Mouse (Mus musculus) kidney, postnatal 4 days (tissue): ENCODE measurements around the gene Xdh.

Experiments used
- DNase-seq, 2 experiments: peaks; one replicate each; pipeline ENCODE4 v3.0.0; 2021; ENCODE audit warnings: mixed read lengths in 2 of 2

Xdh gene

DNA sequence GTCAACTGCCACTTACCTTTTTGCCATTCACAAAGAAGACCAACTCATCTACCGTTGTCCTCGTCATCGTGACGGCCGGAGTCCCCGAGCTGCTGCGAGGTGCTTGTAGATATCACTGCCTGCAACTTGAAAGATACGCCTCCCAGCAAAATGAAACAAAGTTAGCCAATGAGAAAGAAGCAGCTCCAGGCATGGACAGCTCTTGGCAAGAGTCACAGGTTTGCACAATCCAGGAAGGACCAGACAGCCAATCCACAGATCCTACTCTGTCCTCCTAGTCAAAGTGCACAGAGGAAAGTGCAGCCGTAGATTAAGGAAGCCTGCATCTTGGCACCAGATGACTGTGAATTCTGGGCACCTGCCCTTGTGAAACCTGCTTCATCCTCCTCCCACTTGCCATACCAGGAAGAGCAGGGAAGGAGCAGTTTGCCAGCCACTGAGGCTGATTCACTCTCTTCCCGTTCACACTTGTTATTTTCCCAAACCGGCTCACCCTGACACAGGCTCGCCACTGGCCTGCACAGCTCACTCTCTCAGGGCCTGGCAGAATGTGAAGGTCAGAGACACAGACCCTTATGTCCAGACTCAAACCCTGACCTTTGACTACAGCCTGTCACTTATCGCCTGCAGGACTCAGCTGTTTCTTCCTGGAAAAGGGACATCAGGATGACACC is at the start of gene Xdh:
Xdh (minus strand) TSS at position 135 of the 674 bp plus-strand sequence.
- peak; percentile 18 to 26 for DNase-seq

DNA sequence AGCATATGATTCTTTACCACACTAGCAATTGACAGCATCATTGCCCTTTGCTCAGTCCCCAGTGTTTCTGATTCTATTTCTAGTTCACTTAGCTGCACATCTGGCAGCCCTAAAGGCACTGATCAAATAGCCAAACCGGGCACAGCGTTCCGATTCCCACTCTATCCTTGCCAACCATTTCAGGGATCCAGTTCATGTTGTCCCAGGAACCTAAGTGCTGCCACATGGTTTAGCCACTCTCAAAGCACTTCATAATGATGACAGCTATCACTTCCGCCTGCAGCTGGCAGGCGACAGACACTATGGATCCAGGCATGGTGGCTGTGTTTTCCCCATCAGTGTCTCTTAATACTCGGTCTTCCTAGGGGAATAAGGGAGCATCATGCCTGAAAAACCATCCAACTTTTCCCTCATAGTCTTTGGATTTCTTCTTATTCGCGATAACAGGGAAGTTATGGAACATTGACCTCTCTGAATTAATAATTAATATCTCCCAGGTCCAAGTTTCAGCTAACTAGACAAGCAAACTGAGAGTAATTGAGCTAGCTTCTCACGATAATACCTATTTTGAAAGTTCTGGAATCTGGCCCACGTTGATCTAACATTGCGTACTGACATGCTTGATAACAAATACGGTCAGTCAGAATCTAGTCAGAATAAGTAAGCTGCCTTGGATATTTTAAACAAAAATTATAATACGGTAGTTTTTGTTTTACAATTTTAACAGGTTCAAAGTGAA is 46.1 kb upstream of the Xdh start:
- no peak for DNase-seq

DNA sequence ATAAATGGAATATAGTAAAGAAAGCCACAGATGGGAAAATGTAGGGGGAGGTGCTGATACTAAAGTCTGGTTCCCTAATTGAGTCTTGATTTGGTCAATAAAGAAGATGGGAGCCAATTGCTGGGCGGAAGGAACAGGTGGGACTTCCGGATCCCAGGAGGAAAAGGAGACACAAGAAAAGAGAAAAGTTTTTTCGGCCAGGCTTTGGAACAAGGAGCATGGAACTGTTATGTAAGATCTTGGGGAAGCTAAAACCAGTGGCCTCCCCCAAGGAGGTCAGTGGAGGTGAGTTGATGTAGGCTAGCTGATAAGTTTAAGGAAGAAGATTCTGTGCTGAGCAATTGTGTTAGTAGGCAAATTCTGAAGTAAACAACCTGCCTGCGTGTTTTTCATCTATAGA is 41.3 kb upstream of the Xdh start:
- no peak for DNase-seq

DNA sequence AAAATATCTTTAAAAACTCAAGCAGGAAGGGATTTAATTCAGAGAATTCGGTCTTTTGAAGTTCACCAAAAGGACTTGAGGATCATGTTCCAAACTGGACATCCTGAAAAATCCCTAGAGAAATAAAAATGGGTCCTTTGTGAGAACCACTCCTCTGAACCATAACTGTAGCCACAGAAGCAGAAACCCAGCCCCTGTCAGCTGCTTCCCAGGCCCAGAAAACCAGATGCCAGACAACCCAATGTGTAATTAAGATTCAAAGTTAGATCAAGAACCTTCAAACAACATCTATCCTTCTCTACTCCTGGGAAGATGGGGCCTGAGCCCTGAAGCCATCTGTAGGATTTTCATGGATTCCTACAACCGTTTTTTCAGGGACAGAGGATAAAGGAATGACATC is 36.6 kb upstream of the Xdh start:
- DNase-seq = no peak

DNA sequence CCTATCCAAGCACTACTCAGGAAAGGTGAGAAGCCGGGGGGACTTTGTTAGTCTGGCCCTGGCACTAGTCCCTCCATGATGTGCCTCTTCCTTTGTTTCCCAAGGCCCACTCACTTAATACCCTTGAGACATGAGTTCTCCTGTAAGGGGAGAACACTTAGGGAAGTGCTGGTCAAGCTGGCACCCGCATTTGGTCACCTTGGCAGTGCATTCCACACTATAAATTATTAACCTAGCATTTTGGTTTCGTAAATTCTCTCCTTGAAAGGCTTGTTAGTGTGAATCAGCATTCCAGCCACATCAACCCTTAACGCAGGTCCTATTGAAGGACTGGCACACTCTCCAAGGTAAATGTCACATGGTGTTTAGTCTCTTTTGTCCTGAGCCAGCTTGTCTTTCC is 35.9 kb upstream of the Xdh start:
- DNase-seq = peak in 1 of 2 experiments; percentile 16

DNA sequence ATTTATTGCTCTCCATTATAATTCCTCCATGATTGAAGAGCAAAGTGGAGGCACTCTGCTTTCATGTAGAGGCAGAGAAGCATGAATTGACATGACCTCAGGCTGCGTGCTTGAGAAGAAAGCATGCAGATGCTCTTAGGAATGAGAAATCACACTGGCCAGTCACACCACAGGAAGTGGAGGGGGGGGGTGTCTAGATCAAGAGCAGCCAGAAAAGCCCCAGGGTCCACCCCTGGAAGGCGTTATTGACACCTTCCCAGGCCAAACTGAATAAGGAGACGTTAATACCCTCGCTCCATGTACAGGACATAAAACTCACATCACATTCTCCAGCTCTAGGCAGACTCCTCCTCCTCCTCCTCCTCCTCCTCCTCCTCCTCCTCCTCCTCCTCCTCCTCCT is 34.5 kb upstream of the Xdh start:
- peak; percentile 23 to 51 for DNase-seq

DNA sequence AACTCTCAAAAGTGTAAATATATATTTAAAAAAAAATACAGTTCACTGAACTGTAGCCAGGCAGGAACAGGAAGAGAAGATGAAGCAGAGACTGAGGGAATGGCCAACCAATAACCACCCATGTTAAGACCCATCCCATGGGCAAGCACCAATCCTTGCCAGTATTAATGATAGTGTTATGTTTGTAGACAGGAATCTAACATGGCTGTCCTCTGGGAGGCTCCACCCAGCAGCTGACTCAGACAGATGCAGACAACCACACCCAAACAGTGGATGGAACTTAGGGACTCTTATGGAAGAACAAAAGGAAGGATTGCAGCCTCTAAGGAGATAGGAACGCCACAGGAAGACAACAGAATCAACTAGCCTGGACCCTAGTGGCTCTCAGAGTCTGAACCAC is 32.9 kb upstream of the Xdh start:
- DNase-seq = no peak

DNA sequence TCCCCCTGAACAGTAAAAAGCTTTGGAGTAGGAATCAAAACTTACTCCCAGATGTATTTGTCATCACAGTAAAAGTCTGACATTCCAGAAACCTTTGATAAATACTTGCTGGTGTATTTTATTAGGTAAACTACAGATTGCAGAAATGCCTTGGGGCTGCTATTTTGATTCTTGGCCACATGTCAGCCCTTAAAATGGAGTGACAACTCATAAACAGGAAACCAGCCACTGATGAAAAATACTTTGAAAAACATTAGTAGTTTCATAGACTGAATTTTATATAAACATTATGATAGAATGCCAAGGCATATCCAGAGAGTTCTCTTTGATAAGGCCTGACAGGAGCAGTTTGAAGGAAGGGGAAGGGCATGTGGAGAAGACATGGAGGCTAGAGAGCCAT is 26.1 kb upstream of the Xdh start:
- no peak for DNase-seq

DNA sequence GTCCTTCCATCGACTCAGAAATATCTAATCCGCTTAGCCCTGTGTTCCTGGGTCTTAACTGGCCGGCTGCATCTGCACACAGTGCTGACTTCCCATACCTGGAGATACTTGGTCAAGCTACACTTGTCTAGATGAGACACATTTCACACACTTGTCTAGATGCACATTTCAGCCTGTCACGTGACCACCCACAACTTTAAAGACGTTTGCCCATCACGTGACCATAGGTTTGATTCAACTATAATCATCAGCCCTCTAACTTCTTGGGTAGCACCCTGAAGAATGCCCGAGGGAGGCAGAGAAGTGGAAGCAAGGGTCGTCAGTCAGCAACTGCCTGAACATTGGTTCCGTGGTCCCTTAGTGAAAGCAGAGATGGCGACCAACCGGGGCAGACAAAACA is 22.7 kb upstream of the Xdh start:
- no peak for DNase-seq

DNA sequence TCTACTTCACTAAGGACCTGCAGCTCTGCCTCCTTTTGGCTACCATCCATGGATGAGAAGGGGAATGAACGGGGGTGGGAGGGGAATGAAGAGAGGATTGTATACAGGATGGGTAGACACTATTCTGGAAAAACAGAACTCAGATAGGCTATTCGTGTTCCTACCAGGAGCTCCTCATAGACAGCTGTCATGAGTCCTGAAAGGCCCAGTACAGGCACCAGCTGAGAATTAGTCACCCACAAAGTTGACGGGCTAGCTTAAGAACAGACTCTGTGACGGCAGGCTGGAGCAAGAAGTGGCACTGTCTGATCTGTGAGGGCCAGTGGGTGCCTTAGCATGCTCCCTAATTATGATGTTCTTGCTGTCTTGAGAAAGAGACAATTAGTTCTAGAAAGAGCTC is 21.3 kb upstream of the Xdh start:
- no peak for DNase-seq

DNA sequence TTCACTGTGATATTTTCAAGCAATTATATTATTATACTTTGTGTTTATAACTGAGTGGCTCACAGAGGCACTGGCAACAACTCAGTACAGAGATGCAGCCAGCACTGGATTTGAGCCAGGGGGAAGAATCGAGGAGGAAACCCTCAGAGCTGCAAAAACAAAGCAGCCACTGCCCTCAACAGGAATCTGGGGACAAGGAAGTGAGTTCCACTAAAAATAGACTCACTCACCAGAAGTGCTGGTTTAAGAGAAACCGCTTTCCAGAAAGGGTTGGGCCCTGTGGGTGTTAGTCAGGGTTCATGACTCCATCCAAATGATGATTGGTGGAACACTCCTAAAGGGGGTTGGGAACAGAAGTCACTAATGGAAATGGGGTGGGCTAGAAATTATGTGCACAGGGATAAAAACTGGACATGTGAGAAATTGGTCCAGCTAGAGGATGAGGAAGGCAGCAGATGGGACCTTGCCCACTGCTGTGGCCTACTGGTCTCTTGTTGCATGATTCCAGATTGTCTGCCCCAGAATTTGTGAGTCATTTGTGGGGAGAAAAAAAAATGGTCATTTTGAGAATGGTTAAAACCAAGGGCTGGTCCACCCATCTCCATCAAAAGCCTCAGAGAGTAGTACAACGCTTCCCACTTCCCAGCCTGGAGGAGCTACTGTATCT is 20.5 kb upstream of the Xdh start:
- peak; percentile 56 to 66 for DNase-seq

DNA sequence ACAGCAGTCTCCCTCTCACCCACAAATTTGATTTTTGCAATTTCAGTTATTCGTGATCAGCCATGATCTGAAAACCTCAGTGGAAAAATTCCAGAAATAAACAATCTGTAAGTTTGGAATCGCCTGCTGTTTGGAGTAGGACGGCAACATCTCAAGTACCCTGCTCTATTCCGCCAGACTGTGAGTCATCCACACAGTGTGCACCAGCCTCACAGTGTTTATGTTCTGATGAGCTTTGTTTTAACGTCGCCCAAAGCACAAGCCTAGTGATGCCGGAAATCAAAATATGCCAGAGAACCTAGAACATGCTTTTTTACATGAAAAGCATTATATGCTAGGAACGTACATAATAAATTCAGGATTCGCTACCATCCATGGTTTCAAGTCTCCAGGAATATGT is 14.9 kb upstream of the Xdh start:
- no peak for DNase-seq

DNA sequence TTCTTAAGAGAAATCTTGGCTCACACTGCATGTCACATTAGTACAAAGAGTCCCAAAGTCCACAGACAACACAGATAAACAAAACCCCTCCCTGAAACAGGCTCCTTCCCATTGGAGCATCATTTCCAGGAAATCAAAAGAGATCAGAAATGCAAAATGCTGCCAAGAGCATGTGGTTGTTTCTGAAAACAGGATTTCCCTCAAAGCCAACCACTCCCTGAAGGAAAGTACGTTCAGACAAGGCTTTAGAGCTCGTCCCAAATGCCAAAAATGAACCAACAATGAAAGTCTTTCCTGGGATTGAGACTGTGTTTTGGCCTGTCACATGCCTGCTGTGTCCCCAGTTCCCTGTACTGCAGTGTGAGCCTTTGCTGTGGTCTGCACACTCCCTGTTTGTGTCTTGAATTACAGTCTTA is 12.6 kb upstream of the Xdh start:
- DNase-seq = no peak

DNA sequence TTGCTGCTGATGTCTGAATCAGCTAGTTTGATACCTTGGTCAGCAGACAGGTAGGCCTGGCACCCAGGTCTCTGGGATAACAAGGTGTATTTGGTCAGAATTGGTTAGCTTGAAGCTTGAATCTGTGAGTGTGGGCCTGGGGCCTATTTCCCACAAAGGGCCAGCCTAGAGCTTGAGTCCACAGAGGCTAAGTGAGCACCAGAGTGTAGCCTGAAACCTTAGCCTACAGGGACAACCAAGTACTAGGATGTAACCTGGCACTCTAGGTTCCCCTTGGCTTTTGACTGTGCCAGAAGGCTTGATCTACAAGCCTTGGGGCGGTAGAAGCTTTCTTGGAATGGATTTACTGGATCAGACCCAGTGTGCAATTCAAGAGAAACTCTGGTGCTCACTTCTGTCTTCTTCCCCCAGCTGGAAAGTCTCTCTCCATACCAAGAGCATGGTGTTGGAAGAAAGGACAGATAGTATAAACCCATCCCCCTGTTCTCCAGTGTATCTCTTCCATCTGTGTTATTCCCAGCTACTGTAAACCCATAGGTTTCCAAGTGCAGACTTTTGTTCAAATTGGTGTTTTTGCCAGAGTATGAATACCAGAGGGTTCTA is 11.9 kb upstream of the Xdh start:
- no peak for DNase-seq

DNA sequence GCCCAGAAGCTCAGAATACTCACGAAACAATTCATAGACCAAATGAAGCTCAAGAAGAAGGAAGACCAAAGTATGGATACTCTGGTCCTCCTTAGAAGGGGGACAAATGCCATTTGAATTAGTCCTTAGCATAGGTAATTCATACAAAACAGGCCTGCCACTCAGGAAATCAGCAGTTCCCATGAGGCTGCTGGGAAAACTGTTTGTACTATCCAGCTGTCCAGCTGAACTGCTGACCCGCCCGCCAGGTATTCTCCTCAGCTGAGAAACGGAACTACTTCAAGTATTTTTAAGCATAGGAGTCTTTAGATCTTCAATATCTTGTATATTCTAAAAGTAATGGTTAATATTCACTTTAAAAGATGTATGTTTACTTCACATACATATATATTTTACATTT is 10.7 kb upstream of the Xdh start:
- DNase-seq = no peak

DNA sequence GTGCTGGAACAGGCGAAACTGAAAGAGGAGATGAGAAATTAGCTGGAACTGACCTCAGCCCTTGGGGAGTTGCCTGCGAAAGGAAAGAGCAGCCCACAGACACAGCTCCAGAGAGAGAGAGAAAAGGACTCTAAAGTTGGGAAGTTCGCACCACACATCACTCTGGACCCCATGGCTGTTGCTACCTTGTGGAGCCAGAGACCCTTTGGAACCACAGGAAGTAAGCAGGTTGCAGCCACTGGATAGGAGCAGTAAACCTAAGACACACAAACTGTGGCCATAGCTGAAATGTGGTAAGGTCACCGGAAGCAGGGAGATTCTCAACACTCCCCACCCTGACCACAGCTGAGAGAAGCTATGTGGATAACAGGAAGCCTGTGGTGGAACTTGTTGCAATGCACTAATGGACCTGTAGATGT is 2.1 kb upstream of the Xdh start:
- no peak for DNase-seq

DNA sequence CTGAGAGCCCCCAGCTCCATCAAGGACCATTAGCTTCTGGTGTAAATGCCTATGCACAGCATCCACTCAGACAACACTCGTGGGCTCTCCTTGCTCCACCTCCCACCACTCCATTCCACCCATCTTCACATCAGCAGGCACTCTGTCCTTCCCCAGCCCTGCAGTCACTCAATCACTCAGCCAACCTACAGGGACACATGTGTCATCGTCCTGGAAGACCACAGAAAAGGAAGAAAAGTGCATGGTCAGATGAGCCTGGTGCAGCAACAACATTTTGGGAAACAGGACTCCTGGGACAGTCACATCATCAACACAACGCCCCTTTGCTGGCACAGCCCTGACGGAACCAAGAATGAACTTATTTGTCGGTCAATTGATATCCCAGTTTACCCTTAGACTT is 974 bp upstream of the Xdh start:
- no peak for DNase-seq

DNA sequence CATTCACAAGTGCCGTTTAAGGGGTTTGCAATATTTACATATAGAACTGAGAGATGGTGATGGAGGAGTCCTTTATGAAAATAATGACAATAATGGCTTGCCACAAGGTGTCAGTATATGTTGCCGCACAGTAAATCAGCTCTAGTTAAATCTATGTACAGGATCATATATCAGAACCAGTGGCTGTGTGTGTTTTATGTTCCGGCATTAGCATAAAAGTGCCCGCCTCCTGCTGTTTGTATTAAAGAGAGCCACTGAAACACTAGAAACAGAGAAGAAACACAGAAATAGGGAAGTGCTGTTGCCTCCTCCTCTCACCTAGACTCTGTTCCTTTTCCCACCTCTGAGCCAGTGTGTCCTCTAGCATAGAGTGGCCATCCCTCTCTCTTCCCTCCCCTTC is 498 bp downstream of the Xdh start:
- DNase-seq = peak in 1 of 2 experiments; percentile 16

DNA sequence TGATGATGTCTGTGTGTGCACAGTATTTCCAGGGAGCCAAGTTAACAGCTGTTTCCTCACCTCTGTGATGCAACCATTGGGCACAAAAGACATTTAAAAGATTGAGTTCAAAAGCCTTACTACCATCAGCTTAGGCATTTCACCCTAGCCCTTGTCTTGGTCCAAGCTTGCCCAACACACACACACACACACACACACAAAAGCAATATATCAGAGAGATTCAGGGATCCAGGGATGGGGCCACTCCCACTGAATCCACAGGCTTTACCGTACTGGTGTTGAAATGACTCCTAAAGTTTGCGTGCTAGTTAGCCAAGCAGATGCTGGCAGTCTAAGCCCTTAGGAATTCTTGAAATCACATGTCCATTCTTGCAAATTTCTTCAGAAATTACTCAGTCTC is 1.2 kb downstream of the Xdh start:
- no peak for DNase-seq

DNA sequence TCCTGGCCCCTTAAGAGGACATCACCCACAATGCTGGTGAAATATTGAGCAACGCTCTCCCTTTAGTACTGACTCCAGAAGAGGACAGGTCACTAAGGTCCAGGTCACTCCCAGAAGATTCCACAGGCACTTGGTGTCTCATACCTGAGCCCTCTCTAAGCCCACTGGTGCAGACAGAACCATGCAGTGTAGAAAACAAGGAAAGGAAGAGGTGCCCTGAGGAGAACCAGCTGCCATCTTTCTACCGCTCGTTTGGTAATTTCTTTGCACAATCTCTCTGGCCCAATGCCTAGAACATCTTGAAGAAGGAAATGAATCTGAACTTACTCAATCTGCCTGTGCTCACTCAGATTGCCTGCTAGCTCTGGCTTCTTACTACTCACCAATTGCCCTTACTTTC is 2.0 kb downstream of the Xdh start:
- no peak for DNase-seq

DNA sequence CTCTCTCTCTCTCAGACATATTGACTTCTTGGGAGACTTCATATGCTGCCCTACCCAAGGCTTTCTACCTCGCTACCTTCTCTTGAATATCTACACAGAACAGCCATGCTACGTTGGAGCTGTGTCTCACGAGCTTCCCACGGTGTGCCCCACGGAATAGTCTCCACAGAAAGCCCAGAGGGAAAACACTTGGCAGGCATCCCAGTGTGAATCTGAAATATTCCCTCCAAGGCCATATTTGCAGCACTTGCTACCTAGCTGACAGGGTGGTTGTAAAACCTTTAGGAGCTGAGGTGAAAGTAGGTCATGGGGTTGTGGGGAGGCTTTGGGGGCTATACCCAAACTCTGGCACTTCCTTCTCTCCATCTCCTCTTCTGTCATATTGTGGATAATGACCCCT is 3.1 kb downstream of the Xdh start:
- no peak for DNase-seq

DNA sequence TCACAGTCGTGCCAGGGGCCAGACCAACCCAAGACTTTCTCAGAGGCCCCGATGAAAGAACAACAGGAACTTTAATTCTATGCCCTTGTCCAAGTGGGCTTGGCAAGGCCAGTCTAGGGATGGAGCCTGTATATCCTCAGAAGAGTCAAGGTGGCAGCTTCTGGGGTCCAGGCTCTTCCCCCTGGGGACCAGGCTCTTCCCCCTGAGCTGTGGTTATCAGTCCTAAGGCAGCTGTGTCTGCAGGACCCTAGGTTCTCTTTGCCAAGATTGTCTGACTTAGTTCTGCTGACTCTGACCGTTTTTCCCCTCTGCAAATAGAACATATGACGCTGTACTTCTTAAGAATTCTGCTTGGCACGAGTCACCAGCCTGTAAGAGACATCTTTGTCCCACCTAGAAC is 5.3 kb downstream of the Xdh start:
- DNase-seq = no peak

DNA sequence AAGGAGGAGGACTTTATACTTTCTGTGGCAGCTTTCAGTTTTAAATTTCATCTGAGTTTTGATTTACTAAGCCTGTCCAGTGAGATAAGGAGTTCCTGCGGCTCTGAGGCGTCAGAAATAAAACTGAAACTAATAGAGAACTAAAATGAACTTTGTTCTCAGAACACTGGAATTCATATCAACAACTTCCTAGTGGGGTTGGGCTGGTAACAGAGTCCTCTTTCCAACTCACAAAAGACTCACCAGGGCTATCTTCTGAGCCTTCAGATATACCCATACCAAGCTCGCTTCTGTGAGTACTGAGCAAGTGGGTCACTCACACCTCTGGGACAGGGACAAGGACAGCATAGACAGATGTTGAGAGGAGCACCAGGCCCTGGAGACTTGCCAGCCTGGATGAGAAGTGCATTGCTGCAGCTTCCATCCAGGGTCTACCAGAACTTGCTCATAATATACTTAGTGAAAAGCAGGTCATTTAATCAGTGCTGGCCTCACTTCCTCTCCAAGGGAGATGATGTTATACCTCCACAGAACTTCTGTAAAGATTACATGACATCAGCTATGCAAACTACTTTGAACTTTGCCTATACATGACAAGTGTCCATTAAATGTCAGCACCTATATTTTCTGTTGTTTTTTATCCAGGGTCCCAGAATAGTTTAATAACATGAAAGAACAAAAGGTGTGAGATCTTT is 7.6 kb downstream of the Xdh start:
- no peak for DNase-seq
